Mouse (Mus musculus): ENCODE measurements around the gene Olfr1393.
A peak's percentile ranks its signal among the peaks of the same experiment; 100 is the strongest.
"Not testable (repeated sequence)": the region's sequence is repeated elsewhere in the genome, so short reads cannot be mapped to it uniquely, and the experiment has no call there.

The Olfr1393 gene

GRCm38 (mm10) chr11:49251380-49251761 lies 26.7 kb upstream of the Olfr1393 start:
- DNase-seq (ENCODE audit: low spot score), result no peak

- no peak for DNase-seq (ENCODE audit: low spot score)
Observed at GRCm38 (mm10) chr11:49252048-49252447, 26.1 kb upstream of the Olfr1393 start.

- no peak for DNase-seq (ENCODE audit: low spot score)
Observed at GRCm38 (mm10) chr11:49253035-49253434, 25.1 kb upstream of the Olfr1393 start.

GRCm38 (mm10) chr11:49259296-49259695 lies 18.8 kb upstream of the Olfr1393 start:
- no peak for DNase-seq (ENCODE audit: low spot score)

GRCm38 (mm10) chr11:49259829-49260228 lies 18.3 kb upstream of the Olfr1393 start:
- DNase-seq (ENCODE audit: low spot score), result no peak

- DNase-seq (ENCODE audit: low spot score), result peak; percentile 92
Observed at GRCm38 (mm10) chr11:49260598-49261312, 17.3 kb upstream of the Olfr1393 start.

GRCm38 (mm10) chr11:49261313-49261855 lies 16.7 kb upstream of the Olfr1393 start:
- no peak for DNase-seq (ENCODE audit: low spot score)

- DNase-seq (ENCODE audit: low spot score), result no peak
Observed at GRCm38 (mm10) chr11:49262286-49262685, 15.8 kb upstream of the Olfr1393 start.

GRCm38 (mm10) chr11:49263149-49263548 lies 15.0 kb upstream of the Olfr1393 start:
- DNase-seq (ENCODE audit: low spot score), result no peak

- DNase-seq (ENCODE audit: low spot score), result no peak
Observed at GRCm38 (mm10) chr11:49264081-49264480, 14.0 kb upstream of the Olfr1393 start.

GRCm38 (mm10) chr11:49264622-49265021 lies 13.5 kb upstream of the Olfr1393 start:
- DNase-seq (ENCODE audit: low spot score), result no peak

- DNase-seq (ENCODE audit: low spot score), result no peak
Observed at GRCm38 (mm10) chr11:49265101-49265500, 13.0 kb upstream of the Olfr1393 start.

- DNase-seq (ENCODE audit: low spot score), result no peak
Observed at GRCm38 (mm10) chr11:49266671-49267070, 11.4 kb upstream of the Olfr1393 start.

GRCm38 (mm10) chr11:49267316-49267715 lies 10.8 kb upstream of the Olfr1393 start:
- DNase-seq (ENCODE audit: low spot score), result no peak

- DNase-seq (ENCODE audit: low spot score), result no peak
Observed at GRCm38 (mm10) chr11:49267970-49268579, 10.0 kb upstream of the Olfr1393 start.

GRCm38 (mm10) chr11:49269761-49270160 lies 8.3 kb upstream of the Olfr1393 start:
- no peak for DNase-seq (ENCODE audit: low spot score)

- no peak for DNase-seq (ENCODE audit: low spot score)
Observed at GRCm38 (mm10) chr11:49270368-49270767, 7.7 kb upstream of the Olfr1393 start.

- peak; percentile 84 for DNase-seq (ENCODE audit: low spot score)
Observed at GRCm38 (mm10) chr11:49271334-49271733, 6.8 kb upstream of the Olfr1393 start.

GRCm38 (mm10) chr11:49273834-49274519 lies 4.1 kb upstream of the Olfr1393 start:
- no peak for DNase-seq (ENCODE audit: low spot score)

- not testable (repeated sequence) for DNase-seq (ENCODE audit: low spot score)
Observed at GRCm38 (mm10) chr11:49284982-49285381, 6.9 kb downstream of the Olfr1393 start, which contains the start of gene Olfr1392. TSS of gene Olfr1392 (plus strand) at chr11:49285282.

- DNase-seq (ENCODE audit: low spot score), result no peak
Observed at GRCm38 (mm10) chr11:49287251-49287650, 9.1 kb downstream of the Olfr1393 start.

GRCm38 (mm10) chr11:49292777-49293176 lies 14.7 kb downstream of the Olfr1393 start:
- no peak for DNase-seq (ENCODE audit: low spot score)

GRCm38 (mm10) chr11:49304441-49304840 lies 26.3 kb downstream of the Olfr1393 start, which contains the start of gene Olfr10:
TSS of gene Olfr10 (plus strand) at chr11:49304741.
- no peak for DNase-seq (ENCODE audit: low spot score)
